Mouse (Mus musculus) Patski (cell line): Measurements from ENCODE around the gene Dars2. TPM values are rescaled to one million over a fixed set of nuclear protein-coding genes. Genes with fewer than 3 reads are reported as not detected.
"Not testable (repeated sequence)": the region's sequence is repeated elsewhere in the genome, so short reads cannot be mapped to it uniquely, and the experiment has no call there.

Source experiments
- ATAC-seq: fragments of 100-300 bp; one replicate; pipeline ENCODE4 v1.8.0; 2021
- CTCF ChIA-PET: fragments of 350-600 bp; sonication (Branson Sonifier 250); formaldehyde crosslinking; loops from one replicate; lab custom pipeline; 2022; ENCODE audit warnings: inconsistent platforms; lab: Charles Lee
- POLR2A ChIA-PET: fragments of 350-600 bp; sonication (Branson Sonifier 250); formaldehyde crosslinking; loops from one replicate; lab custom pipeline; 2022; ENCODE audit warnings: antibody characterized with exemption, inconsistent platforms; lab: Charles Lee
- DNase-seq: peaks from one replicate; pipeline ENCODE4 v3.0.0-alpha.2; 2011; ENCODE audit warnings: low read depth, low spot score
- H3K27me3 ChIP-seq: fragments of 371-371 bp; one replicate; pipeline ENCODE4 v1.5.1; 2021
- CTCF ChIP-seq: fragments of 100-300 bp; IDR thresholded peaks from one replicate; pipeline ENCODE4 v1.5.1; 2021
- in situ Hi-C: fragments of 300-500 bp; cut with MboI; formaldehyde crosslinking; loops from 3 replicates; pipeline ENCODE4 v1.11.1; 2018; ENCODE audit warnings: low pct_unique_long_range_greater_than_20kb, mixed read lengths
- polyA plus RNA-seq: library from polyadenylated mRNA; unstranded; gene quantifications from one replicate; pipeline ENCODE4 v1.2.3, GENCODE M21; 2021

The Dars2 gene
- polyA plus RNA-seq, 1 experiment from 2014 or later, result 39.0 TPM

DNA sequence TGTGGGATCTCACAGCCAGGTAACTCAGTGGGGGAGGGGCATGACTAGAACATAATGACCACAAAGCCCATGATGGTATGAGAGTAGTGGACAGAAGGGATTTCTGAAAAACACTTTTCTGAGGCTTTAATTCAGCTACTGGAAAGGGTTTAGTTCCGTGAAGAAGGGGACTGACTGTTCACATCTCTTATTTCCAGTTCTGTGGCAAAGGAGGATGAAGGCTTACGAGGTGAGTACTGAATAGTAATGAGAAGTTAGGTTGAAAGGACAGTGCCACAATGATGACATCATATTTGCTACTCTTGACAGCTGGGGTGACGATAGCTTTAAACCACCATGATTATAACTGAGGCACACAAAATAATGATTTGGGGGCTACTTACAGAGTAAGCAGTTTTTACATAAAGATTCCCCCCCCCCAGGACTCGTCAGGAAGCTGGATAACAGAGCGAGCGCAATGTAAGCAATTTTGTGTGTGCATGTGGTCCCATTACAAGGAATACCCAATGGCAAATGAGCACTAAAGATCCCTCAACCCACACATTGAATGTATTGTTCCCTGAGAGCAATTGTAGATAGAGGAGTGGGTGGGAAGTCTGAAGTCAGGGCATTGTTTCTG lies 34.6 kb downstream of the Dars2 start:
- TF ChIP-seq CTCF, result no peak
- no peaks in the 10 kb centered on the region for H3K27me3 ChIP-seq
- ChIA-PET CTCF (interaction anchor here (1.4 kb wide), 1 partner anchor 101 kb away, joined by 4 read pairs; no protein-coding TSS in a partner anchor), POLR2A (interaction anchor here (1.1 to 2.0 kb wide), 4 partner anchors 9 to 95 kb away, joined by 3 to 7 read pairs (median 4); partner anchors contain the start of genes Cenpl, Dars2 and Klhl20)
- in situ Hi-C loops, result no loop called here
- DNase-seq, result no peak
- no peak for ATAC-seq

DNA sequence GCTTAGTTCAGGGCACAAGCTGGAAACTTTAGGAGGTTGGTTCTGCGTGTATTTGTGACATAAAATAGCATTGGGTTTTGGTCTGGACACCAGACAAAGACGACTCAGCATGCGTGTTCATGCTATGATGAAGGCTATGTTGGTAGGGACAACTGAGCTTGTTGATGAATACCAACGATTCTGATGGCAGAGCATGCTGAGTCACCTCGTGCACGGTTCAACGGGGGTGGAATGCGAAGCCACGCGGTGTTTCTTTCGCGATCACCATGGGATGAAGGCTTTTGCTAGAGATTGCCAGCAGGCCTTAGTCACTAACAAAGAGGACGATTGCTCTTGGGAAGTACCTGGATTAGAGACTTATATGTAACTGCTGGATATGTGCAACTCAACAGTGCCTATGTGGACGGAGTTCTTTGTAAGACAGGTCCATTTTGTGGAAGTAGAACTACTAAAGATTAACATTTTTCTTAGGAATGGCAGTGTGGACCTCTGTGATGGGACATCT lies 35.1 kb downstream of the Dars2 start:
- no peak for TF ChIP-seq CTCF
- ATAC-seq (peak; percentile 59), DNase-seq (no peak)
- in situ Hi-C loops, result no loop called here
- POLR2A ChIA-PET, result interaction anchor here (0.6 to 2.0 kb wide), 7 partner anchors 9 to 1051 kb away, joined by 3 to 7 read pairs (median 3); partner anchors contain the start of genes Cenpl, Dars2 and Klhl20
- H3K27me3 ChIP-seq, result no peaks in the 10 kb centered on the region
- CTCF ChIA-PET, result interaction anchor here (1.3 to 1.4 kb wide), 2 partner anchors 17 to 101 kb away, joined by 3 to 4 read pairs; no protein-coding TSS in a partner anchor

DNA sequence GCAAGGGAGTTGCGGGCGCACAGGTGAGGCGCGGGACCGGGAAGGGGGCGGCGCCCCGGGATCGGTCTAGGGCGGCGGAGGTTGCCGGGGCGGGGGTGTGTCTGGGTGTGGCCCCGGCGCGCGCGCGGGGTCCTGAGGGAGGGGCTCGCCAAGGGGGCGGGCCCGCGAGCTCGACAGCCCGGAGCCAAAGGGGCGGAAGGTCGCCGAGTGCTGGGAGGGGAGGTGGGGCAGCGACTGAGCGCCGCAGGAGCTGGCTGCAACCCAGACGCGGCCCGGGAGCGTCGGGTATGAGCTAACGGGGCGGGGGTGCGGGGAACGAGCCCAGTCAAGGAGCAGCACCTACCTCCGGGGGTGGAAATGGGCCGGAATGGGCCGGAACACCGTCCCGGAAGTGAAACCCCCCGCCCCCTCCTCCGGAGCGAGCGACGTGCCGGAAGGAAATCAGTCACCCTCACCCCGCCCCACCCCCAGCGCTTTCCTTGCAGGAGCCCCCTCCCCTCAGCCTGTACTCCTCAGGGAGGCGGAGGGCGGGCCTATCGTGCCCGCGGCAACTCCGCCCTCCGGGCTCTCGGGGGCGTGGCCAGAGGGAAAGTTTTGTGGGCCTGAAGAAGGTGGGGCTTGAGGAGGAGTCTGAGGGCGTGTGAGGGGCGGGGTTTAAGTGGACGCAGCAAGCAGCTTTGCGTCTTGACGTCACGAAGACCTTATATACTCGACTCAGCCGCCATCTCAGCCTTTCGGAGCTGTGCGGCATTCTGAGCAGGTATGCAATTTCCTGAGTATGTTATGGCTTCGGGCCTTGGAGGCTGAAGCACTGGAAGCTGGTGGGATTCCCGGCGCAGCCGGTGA lies 35.8 kb downstream of the Dars2 start, which contains the start of gene Zbtb37:
TSS of gene Zbtb37 (minus strand) at position 415 of the 846 bp plus-strand sequence.
- in situ Hi-C loops, result no loop called here
- no peaks in the 10 kb centered on the region for H3K27me3 ChIP-seq
- POLR2A ChIA-PET, result interaction anchor here (0.6 to 2.0 kb wide), 7 partner anchors 10 to 1052 kb away, joined by 3 to 7 read pairs (median 3); partner anchors contain the start of genes Cenpl, Dars2 and Klhl20
- DNase-seq, result peak; percentile 96
- no peak for TF ChIP-seq CTCF
- CTCF ChIA-PET, result interaction anchor here (1.3 to 1.4 kb wide), 2 partner anchors 16 to 100 kb away, joined by 3 to 4 read pairs; no protein-coding TSS in a partner anchor
- ATAC-seq, result peak; percentile 80

DNA sequence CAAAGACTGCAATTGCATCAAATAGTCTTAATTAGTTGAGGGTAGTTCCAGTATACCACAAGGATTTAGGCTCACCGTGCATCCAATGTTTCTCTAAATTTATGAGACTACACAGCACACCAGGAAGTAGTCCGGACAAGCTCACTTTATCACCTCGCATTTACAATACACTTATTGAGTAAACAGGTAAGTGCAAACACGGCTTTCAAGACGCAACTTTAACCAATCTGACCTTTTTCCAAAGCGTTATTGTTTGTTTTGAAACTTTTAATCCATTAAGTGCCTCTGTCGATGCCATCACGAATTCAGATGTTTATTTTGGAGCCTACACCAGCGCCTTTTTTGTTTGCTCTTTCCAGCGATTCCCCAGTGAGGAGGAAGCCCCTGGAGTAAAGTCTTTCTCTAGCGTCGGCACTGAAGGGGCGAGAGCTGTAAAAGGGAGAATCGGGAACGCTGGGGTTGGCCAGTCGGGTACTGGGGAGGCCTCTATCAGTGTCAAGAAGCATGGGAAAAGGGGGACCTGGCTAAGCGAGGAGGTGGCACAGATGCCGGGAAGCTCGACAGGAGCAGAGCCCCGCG lies 36.5 kb downstream of the Dars2 start:
- ATAC-seq, result peak; percentile 22
- no peak for TF ChIP-seq CTCF
- ChIA-PET CTCF (interaction anchor here (1.3 to 2.4 kb wide), 2 partner anchors 15 to 23 kb away, joined by 3 to 8 read pairs; no protein-coding TSS in a partner anchor), POLR2A (interaction anchor here (2.0 kb wide), 1 partner anchor 35 kb away, joined by 6 read pairs; no protein-coding TSS in a partner anchor)
- DNase-seq, result no peak
- in situ Hi-C loops, result no loop called here
- no peaks in the 10 kb centered on the region for H3K27me3 ChIP-seq

DNA sequence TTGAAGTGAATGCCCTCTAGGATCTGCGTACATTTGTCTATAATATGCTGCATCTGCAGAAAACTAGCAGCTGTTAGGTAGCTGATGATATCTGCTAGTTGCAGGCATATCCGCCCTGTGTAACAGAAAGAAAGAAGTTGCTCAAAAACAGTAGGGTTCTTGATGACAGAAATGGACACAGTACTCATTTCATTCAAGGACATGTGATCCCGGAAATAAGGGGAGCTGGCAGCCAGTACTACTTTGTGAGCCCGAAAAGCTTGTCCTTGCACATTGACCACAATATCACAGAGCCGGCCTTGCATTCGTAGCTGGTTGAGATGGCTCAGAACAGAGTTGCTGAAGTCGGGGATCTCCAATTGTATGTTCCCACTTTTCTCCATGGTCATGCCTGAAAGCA lies 38.1 kb downstream of the Dars2 start:
- in situ Hi-C loops, result no loop called here
- DNase-seq, result no peak
- no peak for TF ChIP-seq CTCF
- no peaks in the 10 kb centered on the region for H3K27me3 ChIP-seq
- ATAC-seq, result no peak
- ChIA-PET POLR2A (interaction anchor here (1.0 kb wide), 1 partner anchor 16 kb away, joined by 5 read pairs; no protein-coding TSS in a partner anchor), CTCF (interaction anchor here (2.4 kb wide), 1 partner anchor 21 kb away, joined by 8 read pairs; no protein-coding TSS in a partner anchor)

DNA sequence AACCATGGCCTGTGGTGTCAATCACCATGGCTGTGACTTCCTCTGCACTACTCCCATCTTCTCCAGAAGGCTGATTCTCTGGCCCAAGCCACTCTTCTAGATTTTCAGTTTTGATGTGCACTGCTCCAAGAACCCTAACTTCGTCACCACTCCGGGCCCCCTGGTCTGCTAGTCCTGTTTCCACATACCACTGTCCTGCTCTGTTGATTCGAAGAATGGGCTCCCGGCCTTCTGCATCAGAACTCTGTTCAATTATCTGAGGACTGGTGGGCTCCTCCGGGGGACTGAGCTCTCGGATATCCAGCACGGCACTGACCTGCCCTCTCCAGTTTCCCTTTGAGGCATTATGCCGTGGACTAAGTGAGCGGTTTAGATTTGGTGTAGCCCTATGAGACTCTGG lies 38.6 kb downstream of the Dars2 start:
- no peak for ATAC-seq
- CTCF ChIA-PET, result interaction anchor here (2.4 kb wide), 1 partner anchor 21 kb away, joined by 8 read pairs; no protein-coding TSS in a partner anchor
- no peak for TF ChIP-seq CTCF
- no peak for DNase-seq
- in situ Hi-C loops, result no loop called here
- POLR2A ChIA-PET, result no interaction called here
- H3K27me3 ChIP-seq, result no peaks in the 10 kb centered on the region

DNA sequence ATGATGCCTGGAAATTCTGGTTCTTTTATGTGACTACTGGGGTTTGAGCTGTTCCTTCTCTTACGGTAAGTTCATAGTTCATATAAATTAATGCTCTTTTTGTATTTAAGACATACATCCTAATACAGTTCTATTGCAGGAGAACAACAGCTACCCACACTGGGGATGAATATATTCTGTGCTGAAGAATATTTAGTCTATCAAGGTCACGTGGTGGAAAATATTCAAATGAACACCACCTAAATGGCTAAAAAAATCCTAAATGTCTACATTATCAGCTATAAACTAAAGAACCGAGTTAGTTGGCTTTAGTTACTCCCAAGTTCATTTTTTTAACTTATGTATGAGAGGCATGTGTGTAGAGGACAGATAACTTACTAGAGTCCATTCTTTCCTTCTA lies 40.4 kb downstream of the Dars2 start:
- in situ Hi-C loops, result no loop called here
- TF ChIP-seq CTCF, result no peak
- CTCF ChIA-PET, result interaction anchor here (0.8 to 1.1 kb wide), 2 partner anchors 19 to 91 kb away, joined by 3 read pairs; no protein-coding TSS in a partner anchor
- POLR2A ChIA-PET, result interaction anchor here (1.0 kb wide), 1 partner anchor 66 kb away, joined by 3 read pairs; no protein-coding TSS in a partner anchor
- no peak for DNase-seq
- no peaks in the 10 kb centered on the region for H3K27me3 ChIP-seq
- no peak for ATAC-seq

DNA sequence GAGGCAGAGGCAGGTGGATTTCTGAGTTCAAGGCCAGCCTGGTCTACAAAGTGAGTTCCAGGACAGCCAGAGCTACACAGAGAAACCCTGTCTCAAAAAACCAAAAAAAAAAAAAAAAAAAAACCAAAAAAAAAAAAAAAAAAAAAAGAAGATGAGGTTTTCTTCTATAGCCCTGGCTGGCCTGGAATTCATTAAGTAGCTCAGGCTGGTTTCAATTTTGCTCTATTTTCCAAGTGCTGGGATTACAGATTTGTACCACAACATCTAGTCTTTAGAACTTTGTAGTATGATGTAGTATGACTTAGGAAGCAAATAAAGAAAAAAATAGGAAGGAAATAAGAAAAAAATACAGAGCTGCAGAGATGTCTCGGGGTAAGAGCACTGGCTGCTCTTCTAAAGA lies 42.0 kb downstream of the Dars2 start:
- in situ Hi-C loops, H3K27me3 ChIP-seq, ATAC-seq, DNase-seq: not testable (repeated sequence)
- POLR2A ChIA-PET, result interaction anchor here (0.7 kb wide), 1 partner anchor 342 kb away, joined by 14 read pairs; no protein-coding TSS in a partner anchor
- CTCF ChIA-PET, result interaction anchor here (1.0 kb wide), 1 partner anchor 8 kb away, joined by 3 read pairs; no protein-coding TSS in a partner anchor

DNA sequence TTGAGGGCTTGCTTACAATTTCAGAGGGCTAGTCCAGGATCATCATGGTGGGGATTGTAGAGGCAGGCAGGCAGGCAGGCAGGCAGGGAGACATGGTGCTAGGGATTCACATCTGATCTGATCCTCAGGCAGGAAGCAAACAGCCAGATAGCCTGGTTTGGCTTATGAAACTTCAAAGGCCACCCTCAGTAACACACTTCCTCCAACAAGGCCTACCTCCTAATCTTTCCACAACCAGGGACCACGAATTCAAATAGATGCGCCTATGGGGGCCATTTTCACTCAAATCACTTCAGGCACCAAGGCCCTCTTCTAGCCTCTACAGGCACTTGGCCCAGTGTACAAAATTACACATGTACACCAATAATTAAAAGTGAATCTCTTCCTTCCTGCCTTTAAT lies 43.3 kb downstream of the Dars2 start:
- no peak for ATAC-seq
- POLR2A ChIA-PET, result no interaction called here
- in situ Hi-C loops, result no loop called here
- no peaks in the 10 kb centered on the region for H3K27me3 ChIP-seq
- no peak for TF ChIP-seq CTCF
- DNase-seq, result no peak
- CTCF ChIA-PET, result no interaction called here
